Mouse (Mus musculus) C2C12 (cell line): ENCODE data around the gene Emg1. TPM values are rescaled to one million over a fixed set of nuclear protein-coding genes. Genes with fewer than 3 reads are reported as not detected.
"Not testable (repeated sequence)": the region's sequence is repeated elsewhere in the genome, so short reads cannot be mapped to it uniquely, and the experiment has no call there.

Experiments
- H3K27me3 ChIP-seq: one replicate; pipeline ENCODE4 v1.6.1; 2011; ENCODE audit not compliant: control insufficient read depth, insufficient read depth, insufficient read length
- H3K36me3 ChIP-seq: one replicate; pipeline ENCODE4 v1.6.1; 2011; ENCODE audit not compliant: control insufficient read depth, insufficient read depth
- H3K4me3 ChIP-seq: one replicate; pipeline ENCODE4 v1.5.1; 2011; ENCODE audit warnings: mild to moderate bottlenecking, control low read depth; ENCODE audit not compliant: poor library complexity, insufficient read depth, severe bottlenecking
- H3K79me2 ChIP-seq: one replicate; pipeline ENCODE4 v1.6.1; 2011; ENCODE audit not compliant: control insufficient read depth, insufficient read depth
- H3K79me3 ChIP-seq: one replicate; pipeline ENCODE4 v1.6.1; 2011; ENCODE audit warnings: low read depth, control low read depth
- H3ac ChIP-seq: one replicate; pipeline ENCODE3; 2011; ENCODE audit warnings: low read depth; ENCODE audit not compliant: control insufficient read depth, insufficient read length
- CEBPB ChIP-seq: IDR thresholded peaks from one replicate; pipeline ENCODE4 v1.6.1; 2011; ENCODE audit warnings: low read depth, mild to moderate bottlenecking, control low read depth, moderate library complexity
- CTCF ChIP-seq: IDR thresholded peaks from one replicate; pipeline ENCODE4 v1.5.1; 2011; ENCODE audit not compliant: control insufficient read depth, insufficient read depth, insufficient read length
- FOSL1 ChIP-seq: IDR thresholded peaks from one replicate; pipeline ENCODE4 v1.8.0; 2011; ENCODE audit warnings: mild to moderate bottlenecking, low read length; ENCODE audit not compliant: poor library complexity, insufficient read depth, severe bottlenecking
- MAX ChIP-seq: IDR thresholded peaks from one replicate; pipeline ENCODE4 v1.6.1; 2011; ENCODE audit warnings: mild to moderate bottlenecking, control low read depth
- MYOD1 ChIP-seq: IDR thresholded peaks from one replicate; pipeline ENCODE4 v1.6.1; 2011; ENCODE audit warnings: low read depth; ENCODE audit not compliant: control insufficient read depth, insufficient read length
- MYOG ChIP-seq: IDR thresholded peaks from one replicate; pipeline ENCODE4 v1.6.1; 2011; ENCODE audit not compliant: control insufficient read depth, insufficient read length; ENCODE audit errors: extremely low read depth
- USF1 ChIP-seq: IDR thresholded peaks from one replicate; pipeline ENCODE4 v1.6.1; 2011; ENCODE audit warnings: low read depth, mild to moderate bottlenecking, control low read depth, moderate library complexity
- polyA plus RNA-seq: library from polyadenylated mRNA; unstranded; fragments of >200 nt; fragmentation: generic; extraction: Trizol; gene quantifications from one replicate; pipeline ENCODE4 v1.2.1, GENCODE M21; 2012; ENCODE audit warnings: missing spikeins

Gene Emg1
- polyA plus RNA-seq, 1 experiment = 208 TPM

DNA sequence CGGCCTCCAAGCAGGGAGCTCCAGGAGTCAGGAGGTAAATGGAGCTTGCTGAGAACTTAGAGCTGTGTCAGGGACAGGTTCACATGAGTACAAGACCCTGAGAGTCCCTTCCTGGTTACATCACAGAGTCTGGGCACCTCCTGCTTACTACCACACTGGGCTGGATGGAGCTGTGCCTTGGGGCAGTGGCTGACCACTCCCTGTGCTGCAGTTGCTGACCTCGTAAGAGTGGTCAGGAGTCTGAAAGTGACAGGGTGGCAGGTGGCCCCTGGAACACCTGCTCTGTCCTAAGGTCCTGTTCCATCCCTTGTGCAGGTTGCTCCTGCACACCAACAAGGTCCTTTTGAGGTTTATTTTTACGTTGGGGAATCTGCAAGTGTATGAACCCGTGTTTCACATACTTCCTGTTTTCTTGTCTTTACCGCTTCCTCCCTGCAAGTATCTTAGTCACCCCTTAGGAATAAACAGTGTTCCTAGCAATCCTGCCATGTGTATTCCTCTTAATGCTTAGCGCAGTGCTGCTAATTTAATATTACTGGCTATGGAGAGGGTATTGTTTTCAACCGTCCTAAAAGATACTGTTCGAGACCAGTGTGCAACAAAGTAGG is 23.7 kb downstream of the Emg1 start:
- Histone ChIP-seq H3K79me2 (no peaks in the 10 kb centered on the region), H3K36me3 (no peaks in the 10 kb centered on the region), H3ac (no peak overlapping the region), H3K27me3 (no peaks in the 10 kb centered on the region), H3K79me3 (no peaks in the 10 kb centered on the region), H3K4me3 (no peak overlapping the region)
- TF ChIP-seq MYOG (no peak), CTCF (no peak), MYOD1 (no peak), USF1 (no peak), CEBPB (no peak), FOSL1 (no peak), MAX (no peak)

DNA sequence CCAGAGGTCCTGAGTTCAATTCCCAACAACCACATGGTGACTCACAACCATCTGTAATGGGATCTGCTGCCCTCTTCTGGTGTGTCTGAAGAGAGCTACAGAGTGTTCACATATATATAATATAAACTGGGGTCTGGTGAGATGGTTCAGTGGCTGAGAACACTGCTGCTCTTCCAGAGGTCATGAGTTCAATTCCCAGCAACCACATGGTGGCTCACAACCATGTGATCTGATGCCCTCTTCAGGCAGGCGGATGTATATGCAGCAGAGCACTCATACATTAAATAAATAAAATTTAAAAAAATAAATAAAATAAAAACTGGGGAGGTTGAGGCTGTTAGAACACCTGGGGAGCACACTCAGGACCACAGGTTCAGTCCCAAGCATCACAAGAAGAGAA is 25.3 kb downstream of the Emg1 start:
- not testable (repeated sequence) for H3K36me3 ChIP-seq

DNA sequence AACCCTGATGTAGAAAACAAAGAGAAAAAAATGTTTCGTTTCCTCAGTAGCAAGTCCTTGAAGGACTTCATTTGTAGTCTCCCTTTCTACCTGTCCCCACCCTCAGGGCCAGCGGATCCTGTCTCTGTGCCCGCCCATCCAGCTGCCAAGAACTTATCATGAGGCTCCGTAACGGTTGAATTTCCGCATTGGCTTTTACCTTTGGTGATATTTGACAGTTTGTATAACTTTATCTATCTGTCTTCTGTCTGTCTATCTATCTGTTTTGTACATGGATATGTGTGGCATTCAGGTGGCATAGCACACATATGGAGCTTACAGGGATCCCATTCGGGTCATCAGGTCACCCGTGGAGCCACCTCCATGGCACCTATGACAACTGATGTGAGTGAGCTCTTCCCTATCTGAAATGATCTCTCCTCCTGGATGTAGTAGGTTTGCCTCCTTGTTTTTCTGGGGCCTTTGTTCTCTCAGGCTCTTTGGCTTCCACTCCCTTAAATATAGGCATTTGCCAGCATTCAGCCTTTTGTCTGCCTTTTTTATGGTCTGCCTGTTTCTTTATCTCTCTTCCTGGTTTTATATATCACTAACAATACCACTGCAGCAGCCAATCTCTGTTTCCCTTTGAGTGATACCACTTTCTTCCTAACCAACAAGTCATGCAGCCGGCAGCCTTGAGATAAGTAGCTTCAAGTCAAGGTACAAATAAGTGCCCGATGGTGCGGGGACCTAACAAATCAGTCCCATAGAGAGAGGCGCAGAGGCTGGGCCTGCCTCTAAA is 26.2 kb downstream of the Emg1 start:
- Histone ChIP-seq H3K4me3 (no peak overlapping the region), H3K79me2 (no peaks in the 10 kb centered on the region), H3K79me3 (no peaks in the 10 kb centered on the region), H3K27me3 (no peaks in the 10 kb centered on the region), H3K36me3 (no peaks in the 10 kb centered on the region), H3ac (no peak overlapping the region)
- TF ChIP-seq MAX (no peak), CTCF (no peak), MYOG (no peak), FOSL1 (no peak), USF1 (no peak), MYOD1 (no peak), CEBPB (no peak)

More for the DNA sequence above, 25.3 kb downstream of the Emg1 start:
- not testable (repeated sequence) for H3K79me3 ChIP-seq, H3K27me3 ChIP-seq, H3K4me3 ChIP-seq, H3ac ChIP-seq, H3K79me2 ChIP-seq

DNA sequence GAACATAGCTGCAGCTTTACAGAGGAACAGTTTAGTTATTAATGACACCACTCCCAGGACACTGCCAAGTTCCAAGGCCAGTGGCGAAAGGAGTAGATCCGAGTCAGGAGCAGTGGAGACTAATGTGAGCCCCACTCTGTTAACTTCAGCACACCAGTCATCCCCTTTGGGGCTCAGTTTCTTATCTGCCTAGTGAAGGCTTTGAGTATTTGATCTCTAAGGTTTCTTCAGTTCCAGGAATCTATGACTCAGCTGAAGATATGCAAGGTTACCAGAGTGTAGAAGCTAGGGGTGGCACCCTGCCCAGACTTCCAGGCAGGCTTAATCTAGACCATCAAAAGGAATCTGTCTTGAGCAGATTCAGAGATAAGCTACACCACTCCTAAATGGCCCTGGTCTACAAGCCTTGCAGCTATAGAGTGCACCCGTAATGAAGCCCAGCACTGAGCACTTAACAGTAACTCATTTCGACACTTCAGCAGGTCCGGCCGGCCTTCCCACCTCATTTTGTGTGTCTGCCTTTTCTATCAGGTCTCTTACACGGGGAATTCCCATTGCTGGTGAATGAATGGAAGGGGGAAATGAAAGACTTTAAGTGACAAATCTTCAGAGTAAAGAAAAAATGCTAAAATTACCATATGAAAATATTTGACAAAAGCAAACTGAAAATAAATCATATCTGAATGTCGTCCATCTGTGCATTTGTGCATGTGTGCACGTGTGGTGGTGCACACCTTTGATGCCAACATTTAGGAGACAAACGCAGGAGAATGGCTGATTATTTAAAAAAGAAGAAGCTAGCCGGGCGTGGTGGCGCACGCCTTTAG is 28.2 kb downstream of the Emg1 start:
- H3K79me2 ChIP-seq = no peaks in the 10 kb centered on the region
- no peaks in the 10 kb centered on the region for H3K36me3 ChIP-seq
- no peaks in the 10 kb centered on the region for H3K27me3 ChIP-seq
- TF ChIP-seq CTCF = no peak
- H3K79me3 ChIP-seq = no peaks in the 10 kb centered on the region
- no peak overlapping the region for H3K4me3 ChIP-seq
- H3ac ChIP-seq = no peak overlapping the region

DNA sequence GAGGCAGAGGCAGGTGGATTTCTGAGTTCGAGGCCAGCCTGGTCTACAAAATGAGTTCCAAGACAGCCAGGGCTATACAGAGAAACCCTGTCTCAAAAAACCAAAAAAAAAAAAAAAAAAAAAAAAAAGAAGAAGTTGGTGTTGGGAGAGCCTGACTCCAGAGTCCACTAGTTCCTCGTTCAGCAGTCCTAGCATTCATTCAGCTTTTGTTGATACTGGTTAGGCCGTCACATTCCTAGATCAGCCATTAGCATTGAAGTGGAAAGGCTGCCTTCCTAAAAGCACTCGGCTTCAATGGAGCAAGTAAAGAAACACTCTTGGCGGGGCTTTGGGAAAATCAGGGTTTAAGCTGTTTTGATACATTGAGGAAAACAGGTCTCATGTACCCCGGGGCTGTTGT is 29.7 kb downstream of the Emg1 start:
- not testable (repeated sequence) for H3K79me2 ChIP-seq, H3K79me3 ChIP-seq, H3K27me3 ChIP-seq, H3K36me3 ChIP-seq, H3ac ChIP-seq, H3K4me3 ChIP-seq

DNA sequence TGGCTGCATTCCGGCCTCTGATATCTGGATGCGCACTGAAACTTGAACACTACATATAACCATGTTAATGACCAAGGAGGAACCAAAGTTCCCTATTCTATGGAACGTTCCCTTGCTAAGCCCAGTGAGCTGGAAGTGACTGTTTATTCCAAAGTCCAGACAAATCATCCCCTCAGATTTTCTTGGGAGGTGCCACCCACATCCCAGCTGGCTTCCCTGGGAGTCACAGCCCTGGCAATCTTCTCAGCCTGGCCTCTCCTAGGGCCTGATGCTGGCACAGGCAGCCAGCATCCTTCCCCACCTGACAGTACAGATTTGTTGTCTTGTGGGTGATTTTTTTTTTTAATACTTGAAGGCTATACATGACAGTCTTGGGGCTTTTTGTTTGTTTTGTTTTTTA is 32.5 kb downstream of the Emg1 start:
- Histone ChIP-seq H3K36me3 (no peaks in the 10 kb centered on the region), H3K27me3 (no peaks in the 10 kb centered on the region), H3K79me2 (no peaks in the 10 kb centered on the region), H3K79me3 (no peaks in the 10 kb centered on the region), H3K4me3 (no peak overlapping the region), H3ac (no peak overlapping the region)
- no peak for TF ChIP-seq CEBPB
- no peak for TF ChIP-seq MYOD1
- TF ChIP-seq MAX = no peak
- no peak for TF ChIP-seq FOSL1
- TF ChIP-seq USF1 = no peak
- TF ChIP-seq CTCF = no peak
